Mouse (Mus musculus): Measurements from ENCODE around the gene Snrnp25. TPM values are rescaled to one million over a fixed set of nuclear protein-coding genes. Genes with fewer than 3 reads are reported as not detected.

The Snrnp25 gene
- polyA plus RNA-seq, 1 experiment = 29.6 TPM

DNA sequence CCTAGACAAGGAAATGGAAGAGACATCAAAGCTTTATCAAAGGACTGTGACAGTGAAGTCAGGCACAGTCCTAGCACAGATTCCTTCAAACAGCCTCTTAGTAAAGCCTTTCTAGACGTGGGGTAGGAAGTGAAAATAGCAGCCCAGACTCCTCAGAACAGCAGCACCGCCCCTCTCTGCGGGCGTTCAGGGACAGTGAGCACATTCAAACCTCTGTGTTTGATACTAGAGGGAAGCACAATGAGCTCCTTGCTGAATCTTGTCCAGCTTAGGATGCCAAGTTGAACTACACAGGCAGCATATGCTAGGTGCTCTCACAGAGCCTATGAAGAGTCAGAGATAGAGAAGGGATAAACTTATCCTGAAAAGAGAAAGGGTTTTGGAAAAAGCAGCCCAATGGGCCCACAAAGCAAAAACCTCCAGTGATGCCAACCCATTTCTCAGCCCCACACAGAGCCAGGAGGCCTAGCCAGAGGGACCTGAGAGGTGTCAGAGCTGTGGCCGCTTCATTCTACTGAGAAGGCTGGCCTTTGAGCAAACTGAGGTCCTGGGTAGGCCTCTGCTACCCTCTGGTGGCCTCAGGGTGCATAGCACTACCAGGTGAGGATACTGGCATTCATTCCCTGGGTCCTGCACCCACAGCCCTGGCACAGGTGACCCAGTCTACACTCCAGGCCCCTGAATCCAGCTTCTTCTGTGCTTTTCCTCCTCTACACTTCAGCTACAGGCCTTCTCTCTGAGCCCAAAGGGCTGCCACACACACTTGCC lies 33.1 kb downstream of the Snrnp25 start:
- H3K27ac ChIP-seq (ENCODE audit: insufficient read depth, low read depth, low read length) = no peak overlapping the region
- no peak for TF ChIP-seq POLR2A (IDR thresholded peaks at IDR 0.05; ENCODE audit: borderline replicate concordance, low read depth, low read length)
- peak; percentile 94 for TF ChIP-seq CTCF (IDR thresholded peaks at IDR 0.05; ENCODE audit: low read depth, low read length)

DNA sequence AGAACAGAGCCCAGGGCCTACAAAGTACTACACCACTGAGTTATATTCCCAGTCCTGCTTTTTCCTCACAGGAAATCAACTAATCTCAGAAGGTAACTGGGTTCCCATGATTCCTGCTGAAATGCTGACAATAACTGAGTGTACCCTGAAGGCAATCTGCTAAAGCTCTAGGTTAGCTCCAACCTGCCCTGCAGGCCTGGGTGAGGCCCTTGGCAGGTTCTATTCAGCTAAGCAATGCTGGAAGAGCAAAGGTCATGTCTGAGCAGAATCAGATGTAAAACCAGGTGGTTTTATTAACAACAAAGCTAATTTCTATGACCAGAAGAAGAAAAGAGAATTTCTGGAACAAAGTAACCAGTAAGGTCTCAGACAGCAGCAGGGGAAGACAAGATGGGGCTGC lies 36.2 kb downstream of the Snrnp25 start:
- Histone ChIP-seq H3K4me1 (ENCODE audit: control insufficient read depth, insufficient read depth, low read length) (no peaks in the 10 kb centered on the region), H3K27ac (ENCODE audit: insufficient read depth, low read depth, low read length) (no peak overlapping the region), H3K4me3 (ENCODE audit: insufficient read depth, low read length) (no peak overlapping the region)
- TF ChIP-seq POLR2A (IDR thresholded peaks at IDR 0.05; ENCODE audit: borderline replicate concordance, low read depth, low read length) (no peak), CTCF (IDR thresholded peaks at IDR 0.05; ENCODE audit: low read depth, low read length) (no peak)

More for the DNA sequence above, 33.1 kb downstream of the Snrnp25 start:
- Histone ChIP-seq H3K4me1 (ENCODE audit: control insufficient read depth, insufficient read depth, low read length) (no peaks in the 10 kb centered on the region), H3K4me3 (ENCODE audit: insufficient read depth, low read length) (no peak overlapping the region)

DNA sequence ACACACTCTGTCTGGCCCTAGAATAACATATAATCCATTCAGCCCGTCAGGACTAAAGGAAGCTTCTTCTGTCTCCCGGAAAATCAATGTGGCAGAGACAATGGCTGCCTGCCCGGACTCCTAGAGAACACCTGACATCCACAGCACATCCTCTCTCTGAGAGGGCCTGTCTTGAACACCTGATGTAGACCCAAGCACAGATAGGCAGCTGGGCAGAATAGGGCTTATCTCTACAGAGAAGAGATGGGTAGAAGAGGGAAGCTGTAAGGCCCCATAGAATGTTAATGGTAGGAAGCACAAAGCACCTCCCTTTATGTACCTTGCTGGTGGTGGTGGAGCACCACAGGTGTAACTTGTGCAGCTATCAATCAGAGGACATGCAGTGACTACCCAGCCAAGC lies 37.0 kb downstream of the Snrnp25 start:
- TF ChIP-seq CTCF (IDR thresholded peaks at IDR 0.05; ENCODE audit: low read depth, low read length) (no peak), POLR2A (IDR thresholded peaks at IDR 0.05; ENCODE audit: borderline replicate concordance, low read depth, low read length) (no peak)
- Histone ChIP-seq H3K27ac (ENCODE audit: insufficient read depth, low read depth, low read length) (no peak overlapping the region), H3K4me1 (ENCODE audit: control insufficient read depth, insufficient read depth, low read length) (no peaks in the 10 kb centered on the region), H3K4me3 (ENCODE audit: insufficient read depth, low read length) (no peak overlapping the region)

DNA sequence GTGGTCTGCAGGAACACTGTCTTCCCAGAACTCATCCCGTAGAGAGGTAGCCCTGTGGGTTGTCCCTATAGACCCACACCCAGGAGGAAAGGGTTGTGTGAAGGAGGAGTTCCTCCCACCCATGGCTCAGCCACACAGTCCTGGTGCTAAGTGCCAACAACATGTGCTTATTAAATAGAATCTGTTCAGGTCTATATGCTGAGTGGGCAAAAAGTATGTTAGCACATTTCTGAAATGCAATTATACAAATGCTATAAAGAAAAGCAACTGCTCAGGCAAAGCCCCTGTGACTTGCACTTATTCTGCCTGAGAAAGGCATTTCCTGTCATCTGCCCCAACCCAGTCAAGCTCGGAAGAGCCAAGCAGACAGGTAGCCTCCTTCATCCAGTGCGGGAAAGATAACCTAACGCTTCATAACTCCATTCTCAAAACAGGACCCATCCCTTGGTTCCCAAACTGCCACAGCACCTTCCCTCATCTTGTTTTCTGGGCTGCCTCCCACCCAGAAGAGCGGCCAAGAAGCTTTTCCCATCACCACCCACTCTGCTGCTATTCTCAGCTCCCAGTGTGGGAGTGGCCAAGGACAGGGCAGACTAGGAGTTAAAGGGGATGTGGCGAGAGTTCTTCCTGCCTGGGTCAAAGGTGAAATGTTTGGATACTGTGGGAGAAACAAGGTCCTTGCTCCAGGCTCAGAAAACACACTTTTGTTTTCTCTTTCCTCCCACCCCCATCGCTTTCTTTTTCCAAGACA lies 38.2 kb downstream of the Snrnp25 start:
- H3K4me3 ChIP-seq (ENCODE audit: insufficient read depth, low read length) = no peak overlapping the region
- no peak overlapping the region for H3K27ac ChIP-seq (ENCODE audit: insufficient read depth, low read depth, low read length)
- no peaks in the 10 kb centered on the region for H3K4me1 ChIP-seq (ENCODE audit: control insufficient read depth, insufficient read depth, low read length)
- TF ChIP-seq CTCF (IDR thresholded peaks at IDR 0.05; ENCODE audit: low read depth, low read length) = no peak
- no peak for TF ChIP-seq POLR2A (IDR thresholded peaks at IDR 0.05; ENCODE audit: borderline replicate concordance, low read depth, low read length)

DNA sequence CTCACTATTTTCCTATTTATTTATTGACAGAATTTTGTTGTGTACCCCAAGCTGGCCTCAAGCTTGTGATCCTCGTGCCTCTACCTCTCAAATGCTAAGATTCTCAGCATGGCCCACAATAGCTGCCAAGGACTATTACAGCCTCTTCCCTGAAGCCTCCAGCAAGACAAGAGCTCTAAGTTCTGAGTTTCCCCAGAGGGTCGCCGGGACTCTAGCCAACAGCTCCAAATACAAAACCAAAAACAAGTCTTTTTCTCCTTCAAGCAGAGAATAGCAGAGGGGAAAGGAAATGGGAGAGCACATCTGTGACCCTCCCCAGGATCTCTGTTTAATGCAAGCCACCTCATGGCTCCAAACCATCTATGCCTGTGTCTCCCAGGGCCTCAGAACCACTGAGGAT lies 38.8 kb downstream of the Snrnp25 start:
- TF ChIP-seq POLR2A (IDR thresholded peaks at IDR 0.05; ENCODE audit: borderline replicate concordance, low read depth, low read length) (no peak), CTCF (IDR thresholded peaks at IDR 0.05; ENCODE audit: low read depth, low read length) (no peak)
- H3K27ac ChIP-seq (ENCODE audit: insufficient read depth, low read depth, low read length) = no peak overlapping the region
- no peaks in the 10 kb centered on the region for H3K4me1 ChIP-seq (ENCODE audit: control insufficient read depth, insufficient read depth, low read length)
- H3K4me3 ChIP-seq (ENCODE audit: insufficient read depth, low read length) = no peak overlapping the region

DNA sequence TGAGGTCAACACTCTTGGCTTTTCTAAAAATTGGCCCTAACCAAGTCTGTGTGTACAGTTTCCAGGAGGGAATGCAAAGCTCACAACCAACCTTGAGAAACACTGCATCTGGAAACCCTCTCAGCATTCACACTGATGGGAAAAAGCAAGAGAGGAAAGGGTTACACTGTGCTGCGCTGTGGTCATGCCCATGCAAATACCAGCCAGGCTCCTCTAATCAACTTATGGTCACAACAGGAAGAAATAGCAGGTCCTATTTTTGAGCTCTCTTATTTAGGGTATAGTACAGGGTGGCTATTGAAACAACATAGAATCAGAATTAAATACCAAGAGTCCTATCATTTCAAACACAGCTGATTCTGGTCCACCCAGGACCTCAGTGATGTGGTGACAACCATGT lies 39.4 kb downstream of the Snrnp25 start:
- Histone ChIP-seq H3K27ac (ENCODE audit: insufficient read depth, low read depth, low read length) (no peak overlapping the region), H3K4me3 (ENCODE audit: insufficient read depth, low read length) (no peak overlapping the region), H3K4me1 (ENCODE audit: control insufficient read depth, insufficient read depth, low read length) (no peaks in the 10 kb centered on the region)
- TF ChIP-seq CTCF (IDR thresholded peaks at IDR 0.05; ENCODE audit: low read depth, low read length) = no peak
- no peak for TF ChIP-seq POLR2A (IDR thresholded peaks at IDR 0.05; ENCODE audit: borderline replicate concordance, low read depth, low read length)

DNA sequence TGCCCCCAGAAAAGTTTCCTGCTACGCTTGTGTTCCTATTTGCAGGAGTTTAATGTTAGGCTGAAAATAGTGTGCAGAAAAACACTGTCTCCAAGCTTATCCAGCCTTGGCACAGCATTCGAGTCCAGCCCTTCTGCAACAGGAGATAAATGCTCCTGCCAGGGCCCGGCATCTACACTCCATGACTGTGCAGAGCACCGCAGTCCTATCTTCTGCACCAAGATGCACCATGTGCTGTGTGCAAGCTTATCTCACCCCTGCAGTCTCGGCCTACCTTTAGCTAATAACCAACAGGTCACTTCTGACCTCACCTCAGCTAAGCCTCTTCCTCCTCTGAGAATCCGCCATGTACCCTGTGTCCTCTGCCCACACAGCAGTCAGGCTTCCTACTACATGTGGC lies 40.4 kb downstream of the Snrnp25 start:
- no peaks in the 10 kb centered on the region for H3K4me1 ChIP-seq (ENCODE audit: control insufficient read depth, insufficient read depth, low read length)
- H3K4me3 ChIP-seq (ENCODE audit: insufficient read depth, low read length) = no peak overlapping the region
- no peak overlapping the region for H3K27ac ChIP-seq (ENCODE audit: insufficient read depth, low read depth, low read length)
- TF ChIP-seq CTCF (IDR thresholded peaks at IDR 0.05; ENCODE audit: low read depth, low read length) (no peak), POLR2A (IDR thresholded peaks at IDR 0.05; ENCODE audit: borderline replicate concordance, low read depth, low read length) (no peak)

DNA sequence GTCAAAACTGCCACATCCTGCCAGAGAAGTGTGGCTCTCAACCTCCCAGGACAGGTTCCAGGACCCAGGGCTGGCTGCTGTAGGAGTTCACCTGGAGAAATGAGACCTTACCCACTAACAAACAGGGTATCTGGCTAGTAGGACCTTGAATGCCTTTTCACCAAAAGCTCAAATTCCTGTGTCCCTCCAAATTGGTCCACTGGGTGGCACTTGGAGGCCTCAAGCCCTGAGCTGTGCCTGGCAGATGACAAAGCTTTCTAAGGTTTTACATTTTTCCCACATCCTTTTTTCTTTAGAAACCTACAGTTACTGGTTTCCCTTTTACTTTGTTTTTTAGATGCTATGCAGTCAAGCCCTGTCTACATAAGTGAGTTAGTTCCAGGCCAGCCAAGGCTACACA lies 41.9 kb downstream of the Snrnp25 start:
- Histone ChIP-seq H3K27ac (ENCODE audit: insufficient read depth, low read depth, low read length) (no peak overlapping the region), H3K4me3 (ENCODE audit: insufficient read depth, low read length) (no peak overlapping the region), H3K4me1 (ENCODE audit: control insufficient read depth, insufficient read depth, low read length) (no peaks in the 10 kb centered on the region)
- no peak for TF ChIP-seq CTCF (IDR thresholded peaks at IDR 0.05; ENCODE audit: low read depth, low read length)
- TF ChIP-seq POLR2A (IDR thresholded peaks at IDR 0.05; ENCODE audit: borderline replicate concordance, low read depth, low read length) = no peak

DNA sequence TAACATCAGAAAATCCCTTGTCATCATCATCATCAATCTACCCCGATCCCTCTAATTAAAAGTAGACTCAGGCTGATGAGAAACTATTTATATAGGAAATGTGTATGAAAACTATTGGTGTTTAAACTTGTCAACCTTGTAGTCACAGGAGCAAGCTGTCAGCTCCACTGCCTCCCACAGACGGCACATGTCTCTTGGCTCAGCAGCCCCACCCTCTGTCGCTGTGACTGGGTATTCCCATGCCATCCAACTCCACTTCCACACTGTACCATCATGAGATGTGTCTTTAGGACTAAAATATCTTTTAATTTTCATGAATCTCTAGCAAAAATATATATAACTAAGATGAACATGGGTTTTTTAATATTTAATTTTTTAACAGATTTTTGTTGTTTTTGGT lies 43.1 kb downstream of the Snrnp25 start:
- Histone ChIP-seq H3K4me3 (ENCODE audit: insufficient read depth, low read length) (no peak overlapping the region), H3K4me1 (ENCODE audit: control insufficient read depth, insufficient read depth, low read length) (no peaks in the 10 kb centered on the region), H3K27ac (ENCODE audit: insufficient read depth, low read depth, low read length) (no peak overlapping the region)
- TF ChIP-seq POLR2A (IDR thresholded peaks at IDR 0.05; ENCODE audit: borderline replicate concordance, low read depth, low read length) = no peak
- TF ChIP-seq CTCF (IDR thresholded peaks at IDR 0.05; ENCODE audit: low read depth, low read length) = no peak
